Mouse (Mus musculus) liver, embryonic 11.5 days (tissue): ENCODE data around the gene Gm21954. TPM values are rescaled to one million over a fixed set of nuclear protein-coding genes. Genes with fewer than 3 reads are reported as not detected.

Experiments
- ATAC-seq: fragments of 200-750 bp; cut with Nextera tagmentation; replicated peaks from 2 replicates; pipeline ENCODE4 v1.8.0; 2017; ENCODE audit warnings: moderate number of reproducible peaks, mild to moderate bottlenecking, moderate TSS enrichment, moderate library complexity; ENCODE audit not compliant: low FRiP score
- DNase-seq: peaks from one replicate; pipeline ENCODE4 v3.0.0-alpha.2; 2017; ENCODE audit warnings: low spot score
- H3K27ac ChIP-seq: fragments of 300-500 bp; sonication (generic); 2 replicates; pipeline ENCODE4 v1.5.1; 2014; ENCODE audit warnings: mild to moderate bottlenecking, low read depth, low read length, control low read depth
- H3K27me3 ChIP-seq: fragments of 300-500 bp; sonication (generic); replicated peaks from 2 replicates; pipeline ENCODE4 v1.6.1; 2014; ENCODE audit warnings: low read length, mixed read lengths; ENCODE audit not compliant: control insufficient read depth, insufficient read depth
- H3K36me3 ChIP-seq: fragments of 300-500 bp; sonication (generic); 2 replicates; pipeline ENCODE4 v1.6.1; 2014; ENCODE audit warnings: mild to moderate bottlenecking, low read length, moderate library complexity, mixed read lengths; ENCODE audit not compliant: control insufficient read depth, insufficient read depth
- H3K4me1 ChIP-seq: fragments of 300-500 bp; sonication (generic); replicated peaks from 2 replicates; pipeline ENCODE4 v1.6.1; 2014; ENCODE audit warnings: low read length, mixed read lengths; ENCODE audit not compliant: control insufficient read depth, insufficient read depth
- H3K4me2 ChIP-seq: fragments of 300-500 bp; sonication (generic); 2 replicates; pipeline ENCODE4 v1.6.1; 2014; ENCODE audit warnings: mild to moderate bottlenecking, control low read depth, moderate library complexity
- H3K4me3 ChIP-seq: fragments of 300-500 bp; sonication (generic); 2 replicates; pipeline ENCODE4 v1.5.1; 2014; ENCODE audit warnings: low read depth, low read length, control low read depth
- H3K9ac ChIP-seq: fragments of 300-500 bp; sonication (generic); 2 replicates; pipeline ENCODE4 v1.6.1; 2014; ENCODE audit warnings: low read depth, low read length, control low read depth
- H3K9me3 ChIP-seq: fragments of 300-500 bp; sonication (generic); 2 replicates; pipeline ENCODE4 v1.6.1; 2016; ENCODE audit warnings: low read length, inconsistent platforms, mixed read lengths; ENCODE audit not compliant: control insufficient read depth
- WGBS: fragments of 180-500 bp; shearing (Covaris S2); extraction: QIAGEN DNeasy Blood & Tissue Kit; methylation state at CpG from one replicate; pipeline ENCODE4 v1.1.7; 2014; 5-methylcytosine and 5-hydroxymethylcytosine counted together
- polyA plus RNA-seq: library from polyadenylated mRNA; unstranded; fragments of >200 nt; fragmentation: Nextera tagmentation; extraction: Ambion mirVana; gene quantifications from 2 replicates; pipeline ENCODE4 v1.2.1, GENCODE M21; 2014

Gene Gm21954
- not detected in 2 replicates for polyA plus RNA-seq

GRCm38 (mm10) chr3:55472110-55472509 lies at the start of gene Gm21954:
Gene Gm21954, minus strand, starts transcription at chr3:55472210.
- H3K27ac ChIP-seq, result no peak within 1 kb of the TSS
- no peak within 1 kb of the TSS for H3K9ac ChIP-seq
- H3K9me3 ChIP-seq, result no peaks in the 10 kb centered on the region
- 68% methylated on average over 2 of the region's 2 CpGs for WGBS
- H3K4me1 ChIP-seq, result no peaks in the 10 kb centered on the region
- H3K4me3 ChIP-seq, result no peak within 1 kb of the TSS
- ATAC-seq, result no peak
- no peaks in the 10 kb centered on the region for H3K36me3 ChIP-seq
- H3K27me3 ChIP-seq, result no peaks in the 10 kb centered on the region
- no peak for DNase-seq
- no peak within 1 kb of the TSS for H3K4me2 ChIP-seq

GRCm38 (mm10) chr3:55521776-55522175 lies 49.8 kb upstream of the Gm21954 start:
- no peaks in the 10 kb centered on the region for H3K36me3 ChIP-seq
- no peaks in the 10 kb centered on the region for H3K27me3 ChIP-seq
- WGBS, result 84% methylated on average over 8 of the region's 8 CpGs
- ATAC-seq, result no peak
- H3K27ac ChIP-seq, result no peak overlapping the region
- H3K4me2 ChIP-seq, result no peak overlapping the region
- no peak overlapping the region for H3K9ac ChIP-seq
- H3K4me3 ChIP-seq, result no peak overlapping the region
- peaks cover 3% of the 10 kb centered on the region; the same call in 1 of the 2 replicates for H3K4me1 ChIP-seq
- DNase-seq, result no peak
- no peaks in the 10 kb centered on the region for H3K9me3 ChIP-seq

GRCm38 (mm10) chr3:55520240-55521180 lies 48.5 kb upstream of the Gm21954 start:
- peaks cover 3% of the 10 kb centered on the region; the same call in 1 of the 2 replicates for H3K4me1 ChIP-seq
- no peaks in the 10 kb centered on the region for H3K9me3 ChIP-seq
- DNase-seq (peak; percentile 43), ATAC-seq (no peak)
- no peak overlapping the region for H3K9ac ChIP-seq
- 33% methylated on average over 12 of the region's 12 CpGs for WGBS
- H3K27me3 ChIP-seq, result no peaks in the 10 kb centered on the region
- H3K4me3 ChIP-seq, result no peak overlapping the region
- H3K36me3 ChIP-seq, result no peaks in the 10 kb centered on the region
- no peak overlapping the region for H3K4me2 ChIP-seq
- no peak overlapping the region for H3K27ac ChIP-seq

GRCm38 (mm10) chr3:55517454-55518014 lies 45.5 kb upstream of the Gm21954 start:
- WGBS, result 60% methylated on average over 17 of the region's 17 CpGs
- no peak for DNase-seq

GRCm38 (mm10) chr3:55515966-55516365 lies 44.0 kb upstream of the Gm21954 start:
- Histone ChIP-seq H3K27me3 (no peaks in the 10 kb centered on the region), H3K9ac (no peak overlapping the region), H3K9me3 (no peaks in the 10 kb centered on the region), H3K4me2 (no peak overlapping the region), H3K36me3 (no peaks in the 10 kb centered on the region), H3K4me3 (no peak overlapping the region), H3K27ac (no peak overlapping the region), H3K4me1 (no peaks in the 10 kb centered on the region)
- WGBS, result 87% methylated on average over 5 of the region's 5 CpGs
- DNase-seq, result no peak
- ATAC-seq, result no peak

More at GRCm38 (mm10) chr3:55517454-55518014, 45.5 kb upstream of the Gm21954 start:
- Histone ChIP-seq H3K27ac (no peak overlapping the region), H3K9ac (no peak overlapping the region), H3K4me2 (no peak overlapping the region), H3K4me3 (no peak overlapping the region), H3K4me1 (no peaks in the 10 kb centered on the region), H3K9me3 (no peaks in the 10 kb centered on the region), H3K36me3 (no peaks in the 10 kb centered on the region), H3K27me3 (no peaks in the 10 kb centered on the region)
- ATAC-seq, result no peak

- H3K9ac ChIP-seq, result no peak overlapping the region
- H3K36me3 ChIP-seq, result no peaks in the 10 kb centered on the region
- no peak overlapping the region for H3K4me3 ChIP-seq
- DNase-seq, result no peak
- H3K27ac ChIP-seq, result no peak overlapping the region
- 54% methylated on average over 6 of the region's 6 CpGs for WGBS
- no peaks in the 10 kb centered on the region for H3K9me3 ChIP-seq
- no peak for ATAC-seq
- H3K27me3 ChIP-seq, result no peaks in the 10 kb centered on the region
- H3K4me2 ChIP-seq, result no peak overlapping the region
- H3K4me1 ChIP-seq, result no peaks in the 10 kb centered on the region
Observed at GRCm38 (mm10) chr3:55511658-55512057, 39.6 kb upstream of the Gm21954 start.

GRCm38 (mm10) chr3:55510198-55510597 lies 38.2 kb upstream of the Gm21954 start:
- no peaks in the 10 kb centered on the region for H3K9me3 ChIP-seq
- WGBS, result 83% methylated on average over 7 of the region's 7 CpGs
- DNase-seq (no peak), ATAC-seq (no peak)
- H3K9ac ChIP-seq, result no peak overlapping the region
- no peaks in the 10 kb centered on the region for H3K4me1 ChIP-seq
- H3K36me3 ChIP-seq, result no peaks in the 10 kb centered on the region
- no peaks in the 10 kb centered on the region for H3K27me3 ChIP-seq
- no peak overlapping the region for H3K27ac ChIP-seq
- no peak overlapping the region for H3K4me3 ChIP-seq
- H3K4me2 ChIP-seq, result no peak overlapping the region

GRCm38 (mm10) chr3:55499298-55499697 lies 27.3 kb upstream of the Gm21954 start:
- Histone ChIP-seq H3K27me3 (no peaks in the 10 kb centered on the region), H3K4me1 (no peaks in the 10 kb centered on the region), H3K27ac (no peak overlapping the region), H3K9me3 (no peaks in the 10 kb centered on the region), H3K4me2 (no peak overlapping the region), H3K4me3 (no peak overlapping the region), H3K36me3 (no peaks in the 10 kb centered on the region), H3K9ac (no peak overlapping the region)
- ATAC-seq, result no peak
- DNase-seq, result no peak
- WGBS, result 87% methylated on average over 7 of the region's 7 CpGs
